Mouse (Mus musculus) midbrain, postnatal 0 days (tissue): ENCODE results near the gene Adamts13. TPM values are rescaled to one million over a fixed set of nuclear protein-coding genes. Genes with fewer than 3 reads are reported as not detected.

Source experiments
- ATAC-seq: fragments of 200-750 bp; cut with Nextera tagmentation; 2 replicates; pipeline ENCODE4 v1.8.0; 2017; ENCODE audit warnings: moderate number of reproducible peaks, mild to moderate bottlenecking, moderate TSS enrichment, moderate library complexity; ENCODE audit not compliant: low FRiP score
- DNase-seq: peaks from one replicate; pipeline ENCODE4 v3.0.0-alpha.2; 2015; ENCODE audit warnings: low spot score
- H3K27ac ChIP-seq: fragments of 300-500 bp; sonication (generic); 2 replicates; pipeline ENCODE4 v1.5.1; 2014; ENCODE audit warnings: low read depth, mild to moderate bottlenecking, low read length, mixed read lengths
- H3K27me3 ChIP-seq: fragments of 300-500 bp; sonication (generic); 2 replicates; pipeline ENCODE4 v1.6.1; 2014; ENCODE audit warnings: low read length, control low read depth, mixed read lengths; ENCODE audit not compliant: insufficient read depth
- H3K36me3 ChIP-seq: fragments of 300-500 bp; sonication (generic); 2 replicates; pipeline ENCODE4 v1.6.1; 2014; ENCODE audit warnings: low read length, control low read depth, mixed read lengths; ENCODE audit not compliant: insufficient read depth
- H3K4me1 ChIP-seq: fragments of 300-500 bp; sonication (generic); 2 replicates; pipeline ENCODE4 v1.6.1; 2014; ENCODE audit warnings: mild to moderate bottlenecking, control low read depth, antibody characterized with exemption, low read length, mixed read lengths; ENCODE audit not compliant: insufficient read depth
- H3K4me2 ChIP-seq: fragments of 300-500 bp; sonication (generic); 2 replicates; pipeline ENCODE4 v1.6.1; 2014; ENCODE audit warnings: low read depth, mild to moderate bottlenecking, low read length, mixed read lengths; ENCODE audit not compliant: poor library complexity, severe bottlenecking
- H3K4me3 ChIP-seq: fragments of 300-500 bp; sonication (generic); 2 replicates; pipeline ENCODE4 v1.5.1; 2014; ENCODE audit warnings: low read depth, mild to moderate bottlenecking, low read length, moderate library complexity
- H3K9ac ChIP-seq: fragments of 300-500 bp; sonication (generic); replicated peaks from 2 replicates; pipeline ENCODE4 v1.6.1; 2014; ENCODE audit warnings: mild to moderate bottlenecking, low read length, moderate library complexity, mixed read lengths; ENCODE audit not compliant: poor library complexity, severe bottlenecking
- H3K9me3 ChIP-seq: fragments of 300-500 bp; sonication (generic); 2 replicates; pipeline ENCODE4 v1.6.1; 2016; ENCODE audit warnings: low read length, control low read depth
- CTCF ChIP-seq: IDR thresholded peaks from 2 replicates; pipeline ENCODE4 v1.5.1; 2016; ENCODE audit warnings: antibody characterized with exemption, mild to moderate bottlenecking
- WGBS: fragments of 180-500 bp; shearing (Covaris S2); extraction: QIAGEN DNeasy Blood & Tissue Kit; methylation state at CpG from one replicate; pipeline ENCODE4 v1.1.7; 2014; 5-methylcytosine and 5-hydroxymethylcytosine counted together
- polyA plus RNA-seq: library from polyadenylated mRNA; unstranded; fragments of >200 nt; fragmentation: Nextera tagmentation; extraction: Ambion mirVana; gene quantifications from 2 replicates; pipeline ENCODE4 v1.2.1, GENCODE M21; 2015
- total RNA-seq: library from RNA; depleted of rRNA; stranded (reverse); fragments of >200 nt; gene quantifications from 2 replicates; pipeline ENCODE4 v1.2.3, GENCODE M21; 2014

Adamts13 gene
- total and polyA plus RNA-seq, 2 experiments from 2014 or later: not detected

DNA sequence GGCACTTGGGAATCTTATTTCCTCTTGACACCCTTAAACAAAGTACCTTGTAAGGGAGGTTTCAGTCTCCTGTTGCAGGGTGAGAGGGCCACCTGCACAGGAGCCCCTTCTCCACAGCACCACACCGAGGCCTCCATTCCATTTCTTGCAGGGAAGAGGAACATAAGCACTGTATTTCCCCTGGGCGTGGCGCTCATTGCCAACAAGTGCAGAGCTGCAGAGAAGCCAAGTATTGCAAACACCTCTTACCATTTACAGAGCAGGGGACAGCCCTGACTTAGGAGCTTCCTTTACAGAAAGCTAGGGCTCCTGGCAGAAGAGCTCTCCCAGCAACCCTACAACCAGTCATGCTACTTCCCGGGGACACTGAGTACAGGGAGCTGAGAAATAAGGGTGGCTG, 21.0 kb upstream of the Adamts13 start:
- H3K9ac ChIP-seq: no peak overlapping the region
- H3K4me3 ChIP-seq: no peak overlapping the region
- H3K27me3 ChIP-seq: no peaks in the 10 kb centered on the region
- no peaks in the 10 kb centered on the region for H3K9me3 ChIP-seq
- H3K4me2 ChIP-seq: no peak overlapping the region
- ATAC-seq: no peak
- peaks cover 57% of the 10 kb centered on the region for H3K36me3 ChIP-seq
- 91% methylated on average over 4 of the region's 4 CpGs for WGBS
- no peak for DNase-seq
- H3K4me1 ChIP-seq: no peaks in the 10 kb centered on the region
- no peak for TF ChIP-seq CTCF
- H3K27ac ChIP-seq: no peak overlapping the region

DNA sequence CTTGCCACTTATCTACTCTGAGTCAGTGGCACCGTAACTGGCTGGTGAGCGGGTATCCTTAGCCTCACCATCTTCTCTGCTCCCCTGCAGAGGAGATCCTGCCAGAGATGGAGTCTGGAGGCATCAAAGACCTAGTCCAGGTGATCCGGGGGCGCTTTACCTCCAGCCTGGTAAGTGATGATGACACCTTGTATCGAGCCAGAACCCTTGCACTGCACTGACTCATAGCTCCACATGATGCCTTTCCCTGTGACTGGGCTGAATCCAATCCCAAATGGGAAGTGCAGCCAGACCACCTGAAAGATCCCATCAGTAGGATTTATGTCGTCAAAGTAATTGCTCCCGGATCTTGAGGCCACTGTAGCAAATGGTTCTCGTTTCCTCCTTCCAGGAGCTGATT, 20.4 kb upstream of the Adamts13 start:
- peaks cover 58% of the 10 kb centered on the region for H3K36me3 ChIP-seq
- H3K27me3 ChIP-seq: no peaks in the 10 kb centered on the region
- H3K4me2 ChIP-seq: no peak overlapping the region
- no peaks in the 10 kb centered on the region for H3K9me3 ChIP-seq
- H3K4me1 ChIP-seq: no peaks in the 10 kb centered on the region
- DNase-seq (no peak), ATAC-seq (no peak)
- no peak overlapping the region for H3K27ac ChIP-seq
- H3K9ac ChIP-seq: no peak overlapping the region
- no peak overlapping the region for H3K4me3 ChIP-seq
- 94% methylated on average over 8 of the region's 8 CpGs for WGBS
- no peak for TF ChIP-seq CTCF

DNA sequence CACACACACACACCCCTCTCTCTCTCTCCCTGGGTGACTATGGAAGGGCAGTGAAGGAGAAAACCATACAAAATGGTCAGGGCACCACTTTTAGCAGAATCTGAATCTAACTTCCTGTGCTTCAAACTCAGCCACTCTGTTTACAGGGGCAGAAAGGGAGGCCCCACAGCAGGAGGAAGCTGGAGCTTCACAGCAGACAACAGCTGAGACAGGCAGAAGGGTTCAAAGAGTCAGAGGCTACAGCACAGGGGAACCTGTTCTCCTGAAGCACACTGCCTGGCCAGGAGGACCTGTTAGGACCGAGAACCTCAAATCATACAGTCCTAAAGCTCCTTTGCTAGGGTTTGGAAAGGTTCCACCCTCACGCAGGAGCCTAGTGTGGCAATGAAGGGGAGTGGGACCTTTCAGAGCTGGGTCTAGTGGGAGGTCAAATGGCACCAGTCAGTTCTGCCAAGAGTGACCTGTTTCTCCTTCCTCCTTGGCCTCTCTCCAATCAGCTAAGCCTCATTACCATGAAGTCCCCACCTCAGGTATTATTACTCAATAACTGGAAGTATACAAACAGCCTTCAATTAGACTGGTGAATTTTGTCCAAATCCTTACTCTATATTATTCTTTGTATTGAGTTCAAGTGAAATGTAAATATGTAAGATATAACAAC, 18.4 kb upstream of the Adamts13 start:
- H3K36me3 ChIP-seq: peaks cover 65% of the 10 kb centered on the region
- no peak overlapping the region for H3K27ac ChIP-seq
- no peaks in the 10 kb centered on the region for H3K9me3 ChIP-seq
- WGBS: 93% methylated on average over 2 of the region's 2 CpGs
- ATAC-seq (no peak), DNase-seq (no peak)
- no peak for TF ChIP-seq CTCF
- H3K4me3 ChIP-seq: no peak overlapping the region
- H3K4me1 ChIP-seq: no peaks in the 10 kb centered on the region
- no peak overlapping the region for H3K4me2 ChIP-seq
- H3K9ac ChIP-seq: no peak overlapping the region
- H3K27me3 ChIP-seq: no peaks in the 10 kb centered on the region

- Histone ChIP-seq H3K9ac (no peak overlapping the region), H3K4me2 (no peak overlapping the region), H3K9me3 (no peaks in the 10 kb centered on the region), H3K36me3 (peaks cover 62% of the 10 kb centered on the region), H3K4me1 (peaks cover 6% of the 10 kb centered on the region), H3K4me3 (no peak overlapping the region), H3K27ac (no peak overlapping the region), H3K27me3 (no peaks in the 10 kb centered on the region)
- ATAC-seq (no peak), DNase-seq (no peak)
- WGBS: 94% methylated on average over 12 of the region's 12 CpGs
- TF ChIP-seq CTCF: no peak
These were observed 16.3 kb upstream of the Adamts13 start for GRCm38 (mm10) chr2:26956811-26957487.

- no peak for ATAC-seq
These were observed 15.7 kb upstream of the Adamts13 start for GRCm38 (mm10) chr2:26957488-26957859.

GRCm38 (mm10) chr2:26960756-26961155, 12.5 kb upstream of the Adamts13 start:
- peaks cover 34% of the 10 kb centered on the region for H3K36me3 ChIP-seq
- DNase-seq: peak; percentile 27
- ATAC-seq: no peak
- no peak overlapping the region for H3K4me2 ChIP-seq
- H3K27ac ChIP-seq: no peak overlapping the region
- H3K9ac ChIP-seq: no peak overlapping the region
- H3K27me3 ChIP-seq: no peaks in the 10 kb centered on the region
- H3K4me3 ChIP-seq: no peak overlapping the region
- peak; percentile 76 for TF ChIP-seq CTCF
- H3K4me1 ChIP-seq: peaks cover 16% of the 10 kb centered on the region
- whole genome bisulfite sequencing: 75% methylated on average over 4 of the region's 4 CpGs
- no peaks in the 10 kb centered on the region for H3K9me3 ChIP-seq

More at GRCm38 (mm10) chr2:26957488-26957859, 15.7 kb upstream of the Adamts13 start:
- no peak overlapping the region for H3K9ac ChIP-seq
- no peak for DNase-seq
- H3K4me2 ChIP-seq: no peak overlapping the region
- no peak overlapping the region for H3K27ac ChIP-seq
- peaks cover 8% of the 10 kb centered on the region for H3K4me1 ChIP-seq
- H3K36me3 ChIP-seq: peaks cover 56% of the 10 kb centered on the region
- WGBS: 80% methylated on average over 2 of the region's 2 CpGs
- no peaks in the 10 kb centered on the region for H3K27me3 ChIP-seq
- H3K4me3 ChIP-seq: no peak overlapping the region
- no peak for TF ChIP-seq CTCF
- no peaks in the 10 kb centered on the region for H3K9me3 ChIP-seq
